Mouse (Mus musculus): ENCODE measurements at regions not wholly inside any gene's neighbourhood (a gene's known extent, or its start where the extent isn't known, plus 50 kb on each side); places are given as distances from the start of the nearest gene placed in this dataset.

DNA sequence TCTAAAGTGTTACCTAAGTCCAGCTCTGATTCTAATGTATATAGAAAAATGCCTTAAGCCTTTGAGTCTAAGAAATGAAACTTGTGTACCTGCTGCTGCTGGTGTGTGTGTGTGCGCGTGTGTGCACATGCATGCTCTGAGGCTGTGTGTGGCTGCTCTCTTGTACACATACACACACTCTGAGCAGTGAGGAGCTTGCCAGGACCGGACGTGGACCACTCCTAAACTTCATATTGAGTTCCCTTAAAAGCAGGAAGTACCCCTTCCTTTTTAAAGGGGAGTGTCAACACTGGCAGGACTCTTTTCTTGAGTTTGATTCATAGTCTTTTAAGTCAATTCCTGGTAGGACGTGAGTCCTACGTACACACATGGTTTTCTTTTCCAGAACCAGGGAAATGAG lies 251.4 kb upstream of the Adamts9 start:
- H3K27me3 ChIP-seq (ENCODE audit: control insufficient read depth in 1 of 2, insufficient read depth in 2 of 2, low read length in 2 of 2), result no peaks in the 10 kb centered on the region
- no peaks in the 10 kb centered on the region for H3K36me3 ChIP-seq (ENCODE audit: control insufficient read depth in 1 of 2, insufficient read depth in 2 of 2, low read length in 2 of 2)
- H3K27ac ChIP-seq (ENCODE audit: control insufficient read depth, low read depth, low read length), result no peak overlapping the region
- no peak overlapping the region for H3K9ac ChIP-seq (ENCODE audit: control insufficient read depth, low read depth, low read length, poor library complexity, severe bottlenecking)
- H3K4me1 ChIP-seq (ENCODE audit: control insufficient read depth in 1 of 2, insufficient read depth in 2 of 2, low read length in 2 of 2), result no peaks in the 10 kb centered on the region
- no peaks in the 10 kb centered on the region for H3K79me2 ChIP-seq (ENCODE audit: control insufficient read depth, insufficient read depth, low read length, poor library complexity)
- TF ChIP-seq GATA1 (IDR thresholded peaks at IDR 0.05; ENCODE audit: low read depth, low read length) (no peak), MAZ (IDR thresholded peaks at IDR 0.05; ENCODE audit: low read depth, low read length) (no peak), TAL1 (IDR thresholded peaks at IDR 0.05; ENCODE audit: low read length) (no peak), CHD2 (IDR thresholded peaks at IDR 0.05; ENCODE audit: low read length) (no peak), SMC3 (IDR thresholded peaks at IDR 0.05; ENCODE audit: low read depth, low read length) (no peak), CTCF (IDR thresholded peaks at IDR 0.05 in 2 of 3, conservative IDR thresholded peaks at IDR 0.05 in 1 of 3; ENCODE audit: control insufficient read depth in 1 of 3, insufficient read depth in 1 of 3, low read depth in 2 of 3, low read length in 3 of 3, poor library complexity in 1 of 3, severe bottlenecking in 1 of 3) (no peak), MYB (IDR thresholded peaks at IDR 0.05; ENCODE audit: low read depth, low read length) (no peak), POLR2AphosphoS5 (IDR thresholded peaks at IDR 0.05; ENCODE audit: borderline replicate concordance, low read depth, low read length) (no peak), CHD1 (IDR thresholded peaks at IDR 0.05; ENCODE audit: low read depth, low read length) (no peak), E2F4 (IDR thresholded peaks at IDR 0.05; ENCODE audit: borderline replicate concordance, low read depth, low read length) (no peak), ZMIZ1 (IDR thresholded peaks at IDR 0.05; ENCODE audit: low read depth, low read length) (no peak), ELF1 (IDR thresholded peaks at IDR 0.05; ENCODE audit: low read depth, low read length) (no peak), TBP (IDR thresholded peaks at IDR 0.05; ENCODE audit: low read depth, low read length) (no peak), TCF12 (IDR thresholded peaks at IDR 0.05; ENCODE audit: low read depth, low read length) (no peak), KAT2A (conservative IDR thresholded peaks at IDR 0.05; ENCODE audit: low read depth, low read length) (no peak)
- no peaks in the 10 kb centered on the region for H3K9me3 ChIP-seq (replicated peaks; ENCODE audit: insufficient read depth, low read length)
- no peak overlapping the region for H3K4me3 ChIP-seq (ENCODE audit: control insufficient read depth in 1 of 2, insufficient read depth in 1 of 2, low read depth in 2 of 2, low read length in 2 of 2)
- DNase-seq (ENCODE audit: low read depth, low spot score), result no peak

DNA sequence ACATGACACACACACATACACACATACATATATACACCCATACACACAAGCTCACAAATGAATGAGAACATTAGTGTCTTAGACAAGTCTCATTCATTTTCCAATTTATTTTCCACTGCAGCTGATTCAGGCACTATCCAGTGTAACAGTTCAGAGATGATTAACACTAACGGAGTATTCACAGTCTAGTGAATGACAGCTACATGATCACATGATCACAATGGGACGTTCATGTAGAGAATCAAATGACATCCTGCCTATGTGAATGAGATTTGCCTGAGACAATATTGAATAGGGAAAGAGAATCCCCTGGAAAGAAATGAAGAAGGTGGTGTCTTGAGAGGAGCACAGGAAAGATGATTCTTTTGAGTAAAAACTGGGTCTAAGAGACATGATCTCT lies 249.7 kb upstream of the Adamts9 start:
- Histone ChIP-seq H3K27ac (ENCODE audit: control insufficient read depth, low read depth, low read length) (no peak overlapping the region), H3K4me1 (ENCODE audit: control insufficient read depth in 1 of 2, insufficient read depth in 2 of 2, low read length in 2 of 2) (no peaks in the 10 kb centered on the region), H3K36me3 (ENCODE audit: control insufficient read depth in 1 of 2, insufficient read depth in 2 of 2, low read length in 2 of 2) (no peaks in the 10 kb centered on the region), H3K4me3 (ENCODE audit: control insufficient read depth in 1 of 2, insufficient read depth in 1 of 2, low read depth in 2 of 2, low read length in 2 of 2) (no peak overlapping the region), H3K27me3 (ENCODE audit: control insufficient read depth in 1 of 2, insufficient read depth in 2 of 2, low read length in 2 of 2) (no peaks in the 10 kb centered on the region), H3K79me2 (ENCODE audit: control insufficient read depth, insufficient read depth, low read length, poor library complexity) (no peaks in the 10 kb centered on the region), H3K9ac (ENCODE audit: control insufficient read depth, low read depth, low read length, poor library complexity, severe bottlenecking) (no peak overlapping the region), H3K9me3 (replicated peaks; ENCODE audit: insufficient read depth, low read length) (no peaks in the 10 kb centered on the region)
- DNase-seq (ENCODE audit: low read depth, low spot score), result no peak
- TF ChIP-seq MYC (IDR thresholded peaks at IDR 0.05; ENCODE audit: low read depth, low read length) (no peak), CTCF (IDR thresholded peaks at IDR 0.05 in 2 of 3, conservative IDR thresholded peaks at IDR 0.05 in 1 of 3; ENCODE audit: control insufficient read depth in 1 of 3, insufficient read depth in 1 of 3, low read depth in 2 of 3, low read length in 3 of 3, poor library complexity in 1 of 3, severe bottlenecking in 1 of 3) (no peak), GATA1 (IDR thresholded peaks at IDR 0.05; ENCODE audit: low read depth, low read length) (no peak), MYB (IDR thresholded peaks at IDR 0.05; ENCODE audit: low read depth, low read length) (no peak), ZKSCAN1 (IDR thresholded peaks at IDR 0.05; ENCODE audit: low read depth, low read length) (no peak), MAZ (IDR thresholded peaks at IDR 0.05; ENCODE audit: low read depth, low read length) (no peak), POLR2AphosphoS5 (IDR thresholded peaks at IDR 0.05; ENCODE audit: borderline replicate concordance, low read depth, low read length) (no peak), RCOR1 (IDR thresholded peaks at IDR 0.05; ENCODE audit: low read depth, low read length) (no peak), NELFE (IDR thresholded peaks at IDR 0.05; ENCODE audit: low read depth, low read length) (no peak), MAX (IDR thresholded peaks at IDR 0.05; ENCODE audit: low read length) (no peak), KAT2A (conservative IDR thresholded peaks at IDR 0.05; ENCODE audit: low read depth, low read length) (no peak), ELF1 (IDR thresholded peaks at IDR 0.05; ENCODE audit: low read depth, low read length) (no peak), SIN3A (IDR thresholded peaks at IDR 0.05; ENCODE audit: low read length) (no peak), USF2 (IDR thresholded peaks at IDR 0.05; ENCODE audit: borderline replicate concordance in 1 of 2, insufficient read depth in 1 of 2, low read depth in 1 of 2, low read length in 2 of 2) (no peak), CHD1 (IDR thresholded peaks at IDR 0.05; ENCODE audit: low read depth, low read length) (no peak), E2F4 (IDR thresholded peaks at IDR 0.05; ENCODE audit: borderline replicate concordance, low read depth, low read length) (no peak), ZMIZ1 (IDR thresholded peaks at IDR 0.05; ENCODE audit: low read depth, low read length) (no peak), SMC3 (IDR thresholded peaks at IDR 0.05; ENCODE audit: low read depth, low read length) (no peak), TCF12 (IDR thresholded peaks at IDR 0.05; ENCODE audit: low read depth, low read length) (no peak), NRF1 (IDR thresholded peaks at IDR 0.05; ENCODE audit: insufficient read depth, low read depth, low read length, poor library complexity, severe bottlenecking) (no peak)
